Mouse (Mus musculus) macrophage (primary cell): ENCODE data around the gene Fndc10. TPM values are rescaled to one million over a fixed set of nuclear protein-coding genes. Genes with fewer than 3 reads are reported as not detected.
A peak's percentile ranks its signal among the peaks of the same experiment; 100 is the strongest.
"Not testable (repeated sequence)": the region's sequence is repeated elsewhere in the genome, so short reads cannot be mapped to it uniquely, and the experiment has no call there.

Experiments
- H3K27ac ChIP-seq: fragments of 350-480 bp; formaldehyde crosslinking; 2 replicates; pipeline ENCODE4 v1.9.0; 2021
- H3K36me3 ChIP-seq: fragments of 350-480 bp; formaldehyde crosslinking; 2 replicates; pipeline ENCODE4 v1.9.0; 2021; ENCODE audit errors: inconsistent target
- H3K4me3 ChIP-seq: fragments of 350-480 bp; formaldehyde crosslinking; 2 replicates; pipeline ENCODE4 v1.9.0; 2021; ENCODE audit errors: inconsistent target
- H3K79me2 ChIP-seq: fragments of 350-480 bp; formaldehyde crosslinking; 2 replicates; pipeline ENCODE4 v1.9.0; 2021; ENCODE audit errors: inconsistent target
- WGBS: methylation state at CpG from one replicate; pipeline ENCODE4 v1.1.7; 2026; ENCODE audit warnings: inconsistent platforms; ENCODE audit not compliant: missing documents; 5-methylcytosine and 5-hydroxymethylcytosine counted together
- polyA plus RNA-seq: library from polyadenylated mRNA; stranded (reverse); fragments of 250-400 nt; gene quantifications from 3 replicates; pipeline ENCODE4 v1.2.4, GENCODE M21; 2018; ENCODE audit warnings: inconsistent platforms

Gene Fndc10
- polyA plus RNA-seq, 1 experiment from 2014 or later: 1.1 TPM

- H3K27ac ChIP-seq: 0 out of 2 replicates have a peak overlapping the region, but pooled peaks have one; percentile 2
- no peak overlapping the region for H3K4me3 ChIP-seq
- peaks cover 15% of the 10 kb centered on the region; the same call in 1 of the 2 replicates for H3K36me3 ChIP-seq
Observed at GRCm38 (mm10) chr4:155666903-155667302, 27.2 kb upstream of the Fndc10 start.

GRCm38 (mm10) chr4:155668689-155669597, 25.2 kb upstream of the Fndc10 start, which contains the start of gene Mib2:
Gene Mib2 (minus strand): TSS chr4:155669198.
- peak within 1 kb of the TSS; percentile 65 for H3K4me3 ChIP-seq
- under 1% methylated on average over 72 of the region's 73 CpGs for WGBS
- H3K27ac ChIP-seq: peak within 1 kb of the TSS; percentile 81
- H3K36me3 ChIP-seq: no peaks in the 10 kb centered on the region; the same call in 1 of the 2 replicates
- peaks cover 8% of the 10 kb centered on the region; the same call in 1 of the 2 replicates for H3K79me2 ChIP-seq

More at GRCm38 (mm10) chr4:155666903-155667302, 27.2 kb upstream of the Fndc10 start:
- peaks cover 8% of the 10 kb centered on the region; the same call in 1 of the 2 replicates for H3K79me2 ChIP-seq

DNA sequence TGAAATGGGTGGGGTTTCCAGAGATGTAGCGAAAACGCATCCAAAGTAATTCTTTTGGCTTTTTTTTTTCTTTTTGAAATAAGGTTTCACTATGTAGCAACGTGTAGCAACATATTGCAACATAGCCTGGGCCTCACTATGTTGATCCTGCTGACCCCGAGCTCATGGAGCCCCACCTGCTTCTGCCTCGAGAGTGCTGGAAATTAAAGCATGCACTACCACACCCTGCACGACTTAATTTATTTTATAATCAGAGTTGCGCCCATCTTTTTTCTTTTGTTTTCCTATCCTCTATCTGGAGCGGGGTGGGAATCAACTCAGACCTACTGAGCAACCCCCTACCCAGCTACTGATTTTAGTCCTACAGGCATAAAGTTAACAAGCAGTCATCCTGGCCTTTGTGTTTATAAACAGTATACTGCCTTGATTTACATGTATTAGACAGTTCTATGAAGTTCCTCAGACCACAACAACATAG, 24.5 kb upstream of the Fndc10 start:
- H3K4me3 ChIP-seq: peak overlapping the region; percentile 65
- H3K36me3 ChIP-seq: no peaks in the 10 kb centered on the region; the same call in 1 of the 2 replicates
- 2% methylated on average over 8 of the region's 8 CpGs for WGBS
- peaks cover 8% of the 10 kb centered on the region; the same call in 1 of the 2 replicates for H3K79me2 ChIP-seq
- peak overlapping the region; percentile 81 for H3K27ac ChIP-seq

DNA sequence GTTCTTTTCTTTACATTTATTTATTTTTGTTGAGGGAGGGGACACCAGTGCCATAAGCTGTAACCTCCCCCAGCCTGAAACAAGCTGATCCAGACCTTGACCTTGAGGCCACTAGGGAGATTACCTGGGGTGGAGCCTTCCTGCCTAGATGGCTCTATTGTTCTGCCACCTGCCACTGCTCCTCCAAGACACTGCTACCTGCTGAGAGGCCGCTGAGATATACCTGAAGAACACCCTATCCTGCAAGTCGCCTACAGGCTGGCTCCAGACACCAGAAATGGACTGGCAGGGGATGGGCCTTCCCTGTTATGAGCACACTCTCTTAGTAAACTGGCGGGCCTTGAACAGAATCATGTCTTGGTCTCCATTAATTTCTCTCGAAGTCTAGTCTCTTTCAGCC, 23.9 kb upstream of the Fndc10 start:
- not testable (repeated sequence) for H3K27ac ChIP-seq, H3K79me2 ChIP-seq, H3K4me3 ChIP-seq, H3K36me3 ChIP-seq
- 93% methylated on average over 4 of the region's 4 CpGs for WGBS

GRCm38 (mm10) chr4:155672082-155672481, 22.1 kb upstream of the Fndc10 start:
- no peaks in the 10 kb centered on the region for H3K36me3 ChIP-seq
- no peak overlapping the region for H3K4me3 ChIP-seq
- H3K79me2 ChIP-seq: peaks cover 8% of the 10 kb centered on the region; the same call in 1 of the 2 replicates
- WGBS: no CpG with 5 or more reads among the region's 2 CpGs
- no peak overlapping the region for H3K27ac ChIP-seq

DNA sequence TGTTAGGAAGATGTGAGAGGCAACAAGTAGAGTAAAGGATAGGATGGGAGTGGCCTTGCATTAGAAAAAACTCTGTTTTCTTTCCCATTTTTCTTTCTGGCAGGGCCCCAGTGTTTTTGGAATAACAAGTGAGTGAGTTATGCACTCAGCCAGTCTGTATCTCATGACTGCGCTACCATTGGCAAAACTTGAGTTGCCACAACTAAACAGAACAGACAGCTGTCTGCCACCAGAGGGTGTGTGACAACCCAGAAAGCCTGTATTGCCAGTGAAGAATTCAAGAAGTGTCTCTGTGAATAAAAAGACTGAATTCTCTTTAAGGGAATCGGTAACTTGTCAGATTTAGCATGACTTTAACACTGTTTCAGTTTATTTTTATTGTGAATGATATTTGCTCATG, 18.2 kb upstream of the Fndc10 start:
- no peaks in the 10 kb centered on the region for H3K36me3 ChIP-seq
- no peaks in the 10 kb centered on the region for H3K79me2 ChIP-seq
- no peak overlapping the region for H3K4me3 ChIP-seq
- H3K27ac ChIP-seq: no peak overlapping the region
- 83% methylated on average over 2 of the region's 2 CpGs for WGBS

- H3K79me2 ChIP-seq, H3K36me3 ChIP-seq, H3K27ac ChIP-seq, H3K4me3 ChIP-seq: not testable (repeated sequence)
- WGBS: 79% methylated on average over 9 of the region's 19 CpGs
Observed at GRCm38 (mm10) chr4:155683670-155684277, 10.4 kb upstream of the Fndc10 start.

- not testable (repeated sequence) for H3K27ac ChIP-seq, H3K79me2 ChIP-seq, H3K4me3 ChIP-seq, H3K36me3 ChIP-seq
- WGBS: 95% methylated on average over 4 of the region's 4 CpGs
Observed at GRCm38 (mm10) chr4:155687764-155688163, 6.4 kb upstream of the Fndc10 start.

DNA sequence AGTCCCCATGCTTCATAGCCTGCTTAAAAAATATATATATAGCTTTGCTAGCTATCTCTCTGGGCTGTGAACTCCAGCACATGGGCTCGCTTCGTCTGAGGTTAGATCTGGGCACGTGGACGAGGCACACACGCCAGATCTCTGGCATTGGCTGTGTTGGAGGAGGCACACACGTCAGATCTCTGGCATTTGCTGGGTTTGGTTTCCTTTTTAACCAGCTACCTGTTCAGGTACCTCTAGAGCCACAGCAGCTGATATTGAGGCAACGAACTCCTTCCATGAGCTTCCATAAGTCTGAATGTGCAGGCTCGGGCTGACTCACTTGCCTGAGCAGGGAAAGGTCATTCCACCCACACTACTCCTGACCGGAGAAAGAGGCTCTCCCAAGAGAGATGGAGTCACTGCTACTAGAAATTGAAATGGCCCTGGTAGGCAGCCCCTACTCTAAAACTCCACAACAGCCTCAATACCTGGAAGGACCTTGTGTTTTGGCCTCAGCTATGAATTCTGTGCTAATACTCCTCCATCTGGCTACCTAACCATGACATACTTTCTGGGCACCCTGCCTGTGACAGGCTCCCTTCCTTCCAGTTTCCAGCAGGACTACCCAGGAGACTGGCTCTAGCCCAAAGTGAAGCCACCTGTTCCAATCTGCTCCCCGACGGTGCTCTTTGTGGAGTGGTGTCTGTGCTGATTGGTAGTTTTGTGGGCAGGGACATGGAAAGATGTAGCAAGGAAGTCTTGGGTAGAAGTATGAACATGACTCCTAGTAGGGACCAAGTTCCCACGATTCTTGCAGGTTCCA, 3.4 kb upstream of the Fndc10 start:
- no peak overlapping the region for H3K27ac ChIP-seq

DNA sequence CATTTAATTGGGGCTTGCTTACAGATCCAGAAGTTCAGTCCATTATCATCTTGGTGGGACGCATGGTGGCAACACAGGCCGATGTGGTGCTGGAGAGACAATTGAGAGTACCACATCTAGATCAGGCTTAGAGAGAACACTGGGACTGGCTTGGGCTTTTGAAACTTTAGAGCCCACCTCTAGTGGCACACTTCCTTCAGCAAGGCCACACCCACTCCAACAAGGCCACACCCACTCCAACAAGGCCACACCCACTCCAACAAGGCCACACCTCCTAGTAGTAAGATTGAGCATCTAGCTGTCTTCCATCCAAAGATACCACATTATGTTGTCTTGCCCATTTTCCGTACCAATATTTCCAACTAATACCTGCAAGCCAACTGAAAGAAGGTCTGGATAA, 1.7 kb upstream of the Fndc10 start:
- no peak overlapping the region for H3K27ac ChIP-seq
- H3K4me3 ChIP-seq: no peak overlapping the region
- 96% methylated on average over 3 of the region's 3 CpGs for WGBS
- no peaks in the 10 kb centered on the region for H3K79me2 ChIP-seq
- H3K36me3 ChIP-seq: no peaks in the 10 kb centered on the region

More for the DNA sequence above, 3.4 kb upstream of the Fndc10 start:
- no peak overlapping the region for H3K4me3 ChIP-seq
- 82% methylated on average over 12 of the region's 12 CpGs for WGBS
- H3K79me2 ChIP-seq: no peaks in the 10 kb centered on the region
- no peaks in the 10 kb centered on the region for H3K36me3 ChIP-seq

- 3% methylated on average over 83 of the region's 92 CpGs for WGBS
- Histone ChIP-seq H3K36me3 (no peaks in the 10 kb centered on the region), H3K79me2 (no peaks in the 10 kb centered on the region), H3K27ac (no peak overlapping the region), H3K4me3 (no peak overlapping the region; the same call in 1 of the 2 replicates)
Observed at GRCm38 (mm10) chr4:155694482-155695401, 600 bp downstream of the Fndc10 start.

- Histone ChIP-seq H3K79me2 (no peaks in the 10 kb centered on the region), H3K27ac (no peak overlapping the region), H3K4me3 (no peak overlapping the region), H3K36me3 (no peaks in the 10 kb centered on the region)
- 96% methylated on average over 4 of the region's 4 CpGs for WGBS
Observed at GRCm38 (mm10) chr4:155695531-155696062, 1.5 kb downstream of the Fndc10 start.
